Mouse (Mus musculus) heart, postnatal 10 days (tissue): ENCODE measurements around the gene Mrps33. TPM values are rescaled to one million over a fixed set of nuclear protein-coding genes. Genes with fewer than 3 reads are reported as not detected.

Experiments
- DNase-seq, 2 experiments: peaks; one replicate each; pipeline ENCODE4 v3.0.0; 2021
- intact Hi-C: fragments of 180-260 bp; cut with DNase I; formaldehyde crosslinking; loops from one replicate; pipeline ENCODE4 v1.15.1; 2025
- total RNA-seq, 2 experiments: library from RNA; stranded (reverse); gene quantifications; 2 replicates each; pipeline ENCODE4 v1.2.3; 2021

Gene Mrps33
- total RNA-seq, 2 experiments from 2014 or later, result 88.1 to 88.4 TPM

- DNase-seq, result peak; percentile 32 to 52
- intact Hi-C loops, result loop anchor here (2.0 to 10.0 kb wide), 6 partner anchors 56 to 576 kb away; partner anchors contain the start of genes Braf and Kdm7a
Observed at GRCm38 (mm10) chr6:39780857-39781666, 29.7 kb downstream of the Mrps33 start.

GRCm38 (mm10) chr6:39778506-39778905 lies 32.3 kb downstream of the Mrps33 start:
- no peak for DNase-seq
- intact Hi-C loops, result no loop called here

GRCm38 (mm10) chr6:39776275-39776674 lies 34.5 kb downstream of the Mrps33 start:
- intact Hi-C loops, result no loop called here
- no peak for DNase-seq

- no peak for DNase-seq
- intact Hi-C loops, result no loop called here
Observed at GRCm38 (mm10) chr6:39775029-39775428, 35.8 kb downstream of the Mrps33 start.

- DNase-seq, result no peak
Observed at GRCm38 (mm10) chr6:39757229-39757628, 53.6 kb downstream of the Mrps33 start.

More at GRCm38 (mm10) chr6:39757229-39757628, 53.6 kb downstream of the Mrps33 start:
- intact Hi-C loops, result no loop called here

Other genes with a start within 250 kb of the Mrps33 start
- gene Adck2, start 237.1 kb downstream of the Mrps33 start, total RNA-seq, result 10 to 100 TPM; 19.2 to 19.4 TPM
- 1 to 10 TPM in 1 of 2 experiments, not detected in 1; 1.6 TPM for gene Gm42420, start 225.2 kb downstream of the Mrps33 start, total RNA-seq
- 100 to 1,000 TPM; 533 to 539 TPM for gene Ndufb2, start 218.4 kb downstream of the Mrps33 start, total RNA-seq
- 10 to 100 TPM; 19.7 to 24.6 TPM for gene Braf, start 85.5 kb downstream of the Mrps33 start, total RNA-seq
- under 1 TPM; 0.52 to 0.55 TPM for gene Tmem178b, start 62.3 kb upstream of the Mrps33 start, total RNA-seq